ENCODE assay signal across 8 mouse cellular contexts in the genomic region with DNA sequence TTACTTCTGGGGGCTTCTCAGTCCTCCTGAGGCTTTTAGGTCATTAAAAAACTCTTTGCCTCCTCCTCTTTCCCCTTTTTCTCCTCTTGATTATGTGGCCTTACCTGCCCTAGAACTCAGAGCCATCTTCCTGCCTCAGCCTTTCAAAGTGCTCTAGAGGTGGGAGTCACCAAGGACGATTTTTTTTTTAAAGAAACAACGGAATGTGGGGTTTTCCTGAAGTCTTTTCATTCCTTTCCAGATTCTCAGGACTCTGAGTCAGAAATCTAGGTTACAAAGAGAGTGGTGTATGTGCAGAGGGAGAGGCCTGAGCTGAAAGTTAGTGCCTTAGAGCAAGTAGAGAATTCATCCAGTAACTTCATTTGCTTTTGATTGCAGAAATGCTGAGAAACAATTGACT. TPM values are rescaled to one million over a fixed set of nuclear protein-coding genes. Genes with fewer than 3 reads are reported as not detected.
DNase-seq lines count a peak whose midpoint lies in the region; ATAC-seq lines count a peak whose summit lies in the region.

No protein-coding gene starts in this region.

- H3K36me3 ChIP-seq in kidney, embryonic 14.5 days (ENCODE audit: control insufficient read depth, insufficient read depth, low read length): no peaks in the 10 kb centered on the region
- H3K36me3 ChIP-seq in hindbrain, embryonic 15.5 days: no peaks in the 10 kb centered on the region
- H3K36me3 ChIP-seq in midbrain, embryonic 16.5 days (ENCODE audit: control insufficient read depth, insufficient read depth, low read length): no peaks in the 10 kb centered on the region

- DNase-seq in kidney, postnatal 14 days: no peak
- peak; percentile 44 for DNase-seq in R1 (ENCODE audit: low read depth, low spot score)
- DNase-seq in right cerebral cortex, postnatal 36 days (ENCODE audit: low spot score in 2 of 2): no peak
- no peak for DNase-seq in lung, postnatal 25 days (ENCODE audit: low spot score)
- no peak for DNase-seq in spleen, adult 18-20 months

- ATAC-seq in kidney, embryonic 14.5 days (ENCODE audit: low FRiP score, low TSS enrichment): no peak
- no peak for ATAC-seq in hindbrain, embryonic 15.5 days (ENCODE audit: low FRiP score, low read depth)
- no peak for ATAC-seq in midbrain, embryonic 16.5 days

- no peaks in the 10 kb centered on the region for H3K27me3 ChIP-seq in kidney, embryonic 14.5 days (ENCODE audit: control insufficient read depth, insufficient read depth, low read length)
- no peaks in the 10 kb centered on the region for H3K27me3 ChIP-seq in hindbrain, embryonic 15.5 days
- H3K27me3 ChIP-seq in midbrain, embryonic 16.5 days (ENCODE audit: control insufficient read depth, insufficient read depth, low read depth, low read length): no peaks in the 10 kb centered on the region

- H3K9me3 ChIP-seq in kidney, embryonic 14.5 days (ENCODE audit: control insufficient read depth, low read length): no peaks in the 10 kb centered on the region
- H3K9me3 ChIP-seq in hindbrain, embryonic 15.5 days: no peaks in the 10 kb centered on the region
- H3K9me3 ChIP-seq in midbrain, embryonic 16.5 days (replicated peaks; ENCODE audit: control insufficient read depth, low read length, poor library complexity, severe bottlenecking): no peaks in the 10 kb centered on the region

- H3K4me2 ChIP-seq in kidney, embryonic 14.5 days (replicated peaks; ENCODE audit: low read depth, low read length): peak overlapping the region; percentile 87
- peak overlapping the region; percentile 77 for H3K4me2 ChIP-seq in hindbrain, embryonic 15.5 days
- H3K4me2 ChIP-seq in midbrain, embryonic 16.5 days (ENCODE audit: low read length): peak overlapping the region; percentile 59

- peak overlapping the region; percentile 81; the same call in 1 of the 2 replicates for H3K9ac ChIP-seq in kidney, embryonic 14.5 days (ENCODE audit: low read depth, low read length)
- H3K9ac ChIP-seq in hindbrain, embryonic 15.5 days: peak overlapping the region; percentile 84
- H3K9ac ChIP-seq in midbrain, embryonic 16.5 days (ENCODE audit: low read depth, low read length): peak overlapping the region; percentile 94

- peak overlapping the region; percentile 62 for H3K4me3 ChIP-seq in kidney, embryonic 14.5 days (ENCODE audit: low read length)
- peak overlapping the region; percentile 59 for H3K4me3 ChIP-seq in hindbrain, embryonic 15.5 days
- peak overlapping the region; percentile 71 for H3K4me3 ChIP-seq in midbrain, embryonic 16.5 days (ENCODE audit: low read depth, low read length)

- peaks cover 29% of the 10 kb centered on the region for H3K4me1 ChIP-seq in kidney, embryonic 14.5 days (ENCODE audit: control insufficient read depth, insufficient read depth, low read length)
- peaks cover 50% of the 10 kb centered on the region for H3K4me1 ChIP-seq in hindbrain, embryonic 15.5 days (replicated peaks)
- peaks cover 36% of the 10 kb centered on the region for H3K4me1 ChIP-seq in midbrain, embryonic 16.5 days (ENCODE audit: control insufficient read depth, insufficient read depth, low read length)

- WGBS in kidney, embryonic 14.5 days: 49% methylated on average over 2 of the region's 2 CpGs
- 52% methylated on average over 2 of the region's 2 CpGs for WGBS in hindbrain, embryonic 15.5 days
- WGBS in midbrain, embryonic 16.5 days: 60% methylated on average over 2 of the region's 2 CpGs

- peak overlapping the region; percentile 100; the same call in 1 of the 2 replicates for H3K27ac ChIP-seq in kidney, embryonic 14.5 days (ENCODE audit: low read depth, low read length)
- peak overlapping the region; percentile 99 for H3K27ac ChIP-seq in hindbrain, embryonic 15.5 days (replicated peaks)
- peak overlapping the region; percentile 100 for H3K27ac ChIP-seq in midbrain, embryonic 16.5 days (ENCODE audit: low read length)

RNA-seq across cellular contexts. Expression of gene Numa1, which starts 37.8 kb away (rescaled TPM):
- 69.6 and 110 TPM in 2 replicates for polyA plus RNA-seq in kidney, embryonic 14.5 days (2014; fragmentation: Nextera tagmentation; extraction: Ambion mirVana)
- polyA plus RNA-seq in hindbrain, embryonic 15.5 days (2015; fragmentation: Nextera tagmentation; extraction: Ambion mirVana): 43.3 and 46.5 TPM in 2 replicates
- 37.8 and 47.3 TPM in 2 replicates for polyA plus RNA-seq in midbrain, embryonic 16.5 days (2015; fragmentation: Nextera tagmentation; extraction: Ambion mirVana)

RNA-seq across cellular contexts. Expression of gene Lrrc51, which starts 38.0 kb away (rescaled TPM):
- 10.0 and 14.7 TPM in 2 replicates for polyA plus RNA-seq in kidney, embryonic 14.5 days (2014; fragmentation: Nextera tagmentation; extraction: Ambion mirVana)
- 12.5 and 15.2 TPM in 2 replicates for polyA plus RNA-seq in hindbrain, embryonic 15.5 days (2015; fragmentation: Nextera tagmentation; extraction: Ambion mirVana)
- 11.6 and 13.4 TPM in 2 replicates for polyA plus RNA-seq in midbrain, embryonic 16.5 days (2015; fragmentation: Nextera tagmentation; extraction: Ambion mirVana)

RNA-seq across cellular contexts. Expression of gene Il18bp, which starts 46.8 kb away (rescaled TPM):
- 2.5 and 3.9 TPM in 2 replicates for polyA plus RNA-seq in kidney, embryonic 14.5 days (2014; fragmentation: Nextera tagmentation; extraction: Ambion mirVana)
- 4.7 and 5.4 TPM in 2 replicates for polyA plus RNA-seq in hindbrain, embryonic 15.5 days (2015; fragmentation: Nextera tagmentation; extraction: Ambion mirVana)
- polyA plus RNA-seq in midbrain, embryonic 16.5 days (2015; fragmentation: Nextera tagmentation; extraction: Ambion mirVana): 4.1 and 4.9 TPM in 2 replicates
